Mouse (Mus musculus): ENCODE measurements around the gene Zswim3. TPM values are rescaled to one million over a fixed set of nuclear protein-coding genes. Genes with fewer than 3 reads are reported as not detected.
A peak's percentile ranks its signal among the peaks of the same experiment; 100 is the strongest.

Zswim3 gene
- polyA plus RNA-seq, 1 experiment from 2014 or later = 12.9 TPM

DNA sequence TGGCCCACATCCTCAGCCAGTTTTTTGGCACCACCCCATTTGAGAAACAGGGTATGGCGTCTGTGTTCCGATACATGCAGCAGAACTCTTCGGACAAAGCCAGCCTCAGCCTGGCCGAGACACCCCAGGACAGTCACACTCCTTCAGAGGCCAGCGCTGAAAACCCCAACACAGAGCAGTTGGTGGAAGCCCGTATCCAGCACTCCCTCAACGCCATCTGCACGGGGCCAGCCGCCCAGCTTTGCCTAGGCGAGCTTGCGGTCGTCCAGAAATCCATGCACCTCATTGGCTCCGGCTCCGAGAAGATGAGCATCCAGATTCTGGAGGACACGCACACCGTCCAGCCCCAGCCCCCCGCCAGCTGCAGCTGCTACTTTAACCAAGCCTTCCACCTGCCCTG is 20.6 kb downstream of the Zswim3 start:
- WGBS = 95% methylated on average over 17 of the region's 17 CpGs
- peaks cover 6% of the 10 kb centered on the region for H3K36me3 ChIP-seq (ENCODE audit: control insufficient read depth, insufficient read depth, low read length)
- ATAC-seq (ENCODE audit: insufficient read depth, low FRiP score, low TSS enrichment) = no peak

GRCm38 (mm10) chr2:164827146-164827850 is 22.4 kb downstream of the Zswim3 start:
- H3K9me3 ChIP-seq (ENCODE audit: control insufficient read depth, low read length) = no peaks in the 10 kb centered on the region
- H3K27me3 ChIP-seq (ENCODE audit: control insufficient read depth, insufficient read depth, low read length) = no peaks in the 10 kb centered on the region
- DNase-seq (ENCODE audit: low spot score) (no peak), ATAC-seq (ENCODE audit: insufficient read depth, low FRiP score, low TSS enrichment) (no peak)
- WGBS = 90% methylated on average over 16 of the region's 16 CpGs
- H3K27ac ChIP-seq (ENCODE audit: low read depth, low read length) = no peak overlapping the region
- no peak overlapping the region for H3K9ac ChIP-seq (ENCODE audit: low read length)
- H3K4me2 ChIP-seq (ENCODE audit: low read depth) = no peak overlapping the region
- peaks cover 2% of the 10 kb centered on the region; the same call in 1 of the 2 replicates for H3K4me1 ChIP-seq (ENCODE audit: control insufficient read depth, insufficient read depth, low read length)
- peaks cover 4% of the 10 kb centered on the region for H3K36me3 ChIP-seq (ENCODE audit: control insufficient read depth, insufficient read depth, low read length)
- H3K4me3 ChIP-seq (ENCODE audit: low read depth, low read length) = no peak overlapping the region

More for the DNA sequence above, 20.6 kb downstream of the Zswim3 start:
- no peak for DNase-seq (ENCODE audit: low spot score)
- Histone ChIP-seq H3K9me3 (ENCODE audit: control insufficient read depth, low read length) (no peaks in the 10 kb centered on the region), H3K4me2 (ENCODE audit: low read depth) (no peak overlapping the region), H3K4me1 (ENCODE audit: control insufficient read depth, insufficient read depth, low read length) (peaks cover 5% of the 10 kb centered on the region; the same call in 1 of the 2 replicates), H3K27ac (ENCODE audit: low read depth, low read length) (no peak overlapping the region), H3K4me3 (ENCODE audit: low read depth, low read length) (no peak overlapping the region), H3K27me3 (ENCODE audit: control insufficient read depth, insufficient read depth, low read length) (no peaks in the 10 kb centered on the region), H3K9ac (ENCODE audit: low read length) (no peak overlapping the region)

- no peak for ATAC-seq (ENCODE audit: insufficient read depth, low FRiP score, low TSS enrichment)
- Histone ChIP-seq H3K27me3 (ENCODE audit: control insufficient read depth, insufficient read depth, low read length) (no peaks in the 10 kb centered on the region), H3K4me2 (ENCODE audit: low read depth) (no peak within 1 kb of the TSS), H3K36me3 (ENCODE audit: control insufficient read depth, insufficient read depth, low read length) (peaks cover 4% of the 10 kb centered on the region), H3K27ac (ENCODE audit: low read depth, low read length) (no peak within 1 kb of the TSS), H3K9ac (ENCODE audit: low read length) (no peak within 1 kb of the TSS), H3K4me1 (ENCODE audit: control insufficient read depth, insufficient read depth, low read length) (peaks cover 7% of the 10 kb centered on the region; the same call in 1 of the 2 replicates), H3K4me3 (ENCODE audit: low read depth, low read length) (no peak within 1 kb of the TSS), H3K9me3 (ENCODE audit: control insufficient read depth, low read length) (no peaks in the 10 kb centered on the region)
- DNase-seq (ENCODE audit: low spot score) = no peak
- WGBS = 91% methylated on average over 6 of the region's 6 CpGs
Measured at GRCm38 (mm10) chr2:164828437-164828836, 23.5 kb downstream of the Zswim3 start, which contains the start of gene Spata25. Gene Spata25, minus strand, starts transcription at chr2:164828537.

GRCm38 (mm10) chr2:164829090-164829489 is 24.2 kb downstream of the Zswim3 start:
- H3K9me3 ChIP-seq (ENCODE audit: control insufficient read depth, low read length) = no peaks in the 10 kb centered on the region
- no peak overlapping the region for H3K27ac ChIP-seq (ENCODE audit: low read depth, low read length)
- no peaks in the 10 kb centered on the region for H3K27me3 ChIP-seq (ENCODE audit: control insufficient read depth, insufficient read depth, low read length)
- no peak overlapping the region for H3K4me3 ChIP-seq (ENCODE audit: low read depth, low read length)
- 92% methylated on average over 1 of the region's 1 CpGs for WGBS
- DNase-seq (ENCODE audit: low spot score) (no peak), ATAC-seq (ENCODE audit: insufficient read depth, low FRiP score, low TSS enrichment) (no peak)
- H3K36me3 ChIP-seq (ENCODE audit: control insufficient read depth, insufficient read depth, low read length) = peaks cover 4% of the 10 kb centered on the region
- H3K4me2 ChIP-seq (ENCODE audit: low read depth) = no peak overlapping the region
- peaks cover 8% of the 10 kb centered on the region for H3K4me1 ChIP-seq (ENCODE audit: control insufficient read depth, insufficient read depth, low read length)
- H3K9ac ChIP-seq (ENCODE audit: low read length) = no peak overlapping the region

DNA sequence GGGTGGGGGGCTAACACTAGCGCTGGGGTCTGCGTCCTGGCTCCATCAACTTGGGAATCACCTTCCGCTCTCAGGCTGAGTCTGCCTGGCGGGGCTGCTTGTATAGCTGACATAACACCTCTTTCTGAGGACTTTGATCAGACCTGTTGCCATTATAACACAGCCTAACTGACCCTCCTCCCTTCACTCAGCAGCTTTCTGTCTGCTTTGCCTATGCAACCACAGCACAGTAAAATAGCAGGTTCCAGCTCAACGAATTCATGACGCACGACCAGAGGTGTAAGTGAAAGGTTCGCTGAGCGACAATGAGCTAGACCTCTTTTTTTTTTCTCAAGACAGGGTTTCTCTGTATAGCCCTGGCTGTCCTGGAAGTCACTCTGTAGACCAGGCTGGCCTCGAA is 26.1 kb downstream of the Zswim3 start:
- no peaks in the 10 kb centered on the region for H3K27me3 ChIP-seq (ENCODE audit: control insufficient read depth, insufficient read depth, low read length)
- no peak overlapping the region for H3K4me3 ChIP-seq (ENCODE audit: low read depth, low read length)
- no peak overlapping the region for H3K4me2 ChIP-seq (ENCODE audit: low read depth)
- no peaks in the 10 kb centered on the region for H3K9me3 ChIP-seq (ENCODE audit: control insufficient read depth, low read length)
- no peaks in the 10 kb centered on the region for H3K36me3 ChIP-seq (ENCODE audit: control insufficient read depth, insufficient read depth, low read length)
- H3K27ac ChIP-seq (ENCODE audit: low read depth, low read length) = no peak overlapping the region
- peaks cover 16% of the 10 kb centered on the region for H3K4me1 ChIP-seq (ENCODE audit: control insufficient read depth, insufficient read depth, low read length)
- DNase-seq (ENCODE audit: low spot score) = no peak
- WGBS = 87% methylated on average over 10 of the region's 10 CpGs
- ATAC-seq (ENCODE audit: insufficient read depth, low FRiP score, low TSS enrichment) = no peak
- H3K9ac ChIP-seq (ENCODE audit: low read length) = no peak overlapping the region

DNA sequence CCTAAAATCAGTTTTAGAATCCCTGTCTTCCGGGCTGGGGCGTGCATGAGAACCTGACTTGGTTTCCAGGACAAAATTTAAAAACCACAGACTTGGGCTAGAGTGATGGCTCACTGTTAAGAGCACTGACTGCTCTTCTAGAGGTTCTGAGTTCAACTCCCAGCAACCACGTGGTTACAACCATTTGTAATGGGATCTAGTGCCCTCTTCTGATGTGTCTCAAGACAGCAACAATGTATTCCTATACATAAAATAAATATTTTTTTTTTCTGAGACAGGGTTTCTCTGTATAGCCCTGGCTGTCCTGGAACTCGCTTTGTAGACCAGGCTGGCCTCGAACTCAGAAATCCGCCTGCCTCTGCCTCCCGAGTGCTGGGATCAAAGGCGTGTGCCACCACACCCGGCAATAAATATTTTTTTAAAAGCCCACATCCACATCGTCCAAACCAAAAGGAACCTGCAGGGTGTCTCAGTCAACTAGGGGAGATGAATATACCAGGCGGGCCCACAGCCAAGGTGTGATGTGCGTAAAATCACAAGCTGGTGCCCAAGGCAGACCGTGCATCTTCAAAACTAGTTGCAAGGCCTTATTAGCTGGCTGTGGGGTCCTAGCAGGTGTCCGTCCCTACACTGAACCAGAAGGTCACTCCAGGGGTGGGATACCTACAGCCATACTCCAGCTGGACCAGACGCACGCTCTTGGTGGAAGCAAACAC is 27.3 kb downstream of the Zswim3 start:
- H3K4me3 ChIP-seq (ENCODE audit: low read depth, low read length) = peak overlapping the region; percentile 49
- no peaks in the 10 kb centered on the region for H3K36me3 ChIP-seq (ENCODE audit: control insufficient read depth, insufficient read depth, low read length)
- peaks cover 16% of the 10 kb centered on the region for H3K4me1 ChIP-seq (ENCODE audit: control insufficient read depth, insufficient read depth, low read length)
- ATAC-seq (ENCODE audit: insufficient read depth, low FRiP score, low TSS enrichment) = no peak; the same call in 1 of the 2 replicates
- WGBS = 65% methylated on average over 16 of the region's 16 CpGs
- peak overlapping the region; percentile 97 for H3K4me2 ChIP-seq (ENCODE audit: low read depth)
- H3K9ac ChIP-seq (ENCODE audit: low read length) = peak overlapping the region; percentile 66; the same call in 1 of the 2 replicates
- peak overlapping the region; percentile 54; the same call in 1 of the 2 replicates for H3K27ac ChIP-seq (ENCODE audit: low read depth, low read length)
- H3K9me3 ChIP-seq (ENCODE audit: control insufficient read depth, low read length) = no peaks in the 10 kb centered on the region
- no peaks in the 10 kb centered on the region for H3K27me3 ChIP-seq (ENCODE audit: control insufficient read depth, insufficient read depth, low read length)
- no peak for DNase-seq (ENCODE audit: low spot score)

GRCm38 (mm10) chr2:164832748-164833301 is 27.9 kb downstream of the Zswim3 start, which contains the start of gene Ctsa:
Gene Ctsa, plus strand, starts transcription at chr2:164832873.
- DNase-seq (ENCODE audit: low spot score) = peak; percentile 81
- peaks cover 16% of the 10 kb centered on the region for H3K4me1 ChIP-seq (ENCODE audit: control insufficient read depth, insufficient read depth, low read length)
- peak within 1 kb of the TSS; percentile 54; the same call in 1 of the 2 replicates for H3K27ac ChIP-seq (ENCODE audit: low read depth, low read length)
- ATAC-seq (ENCODE audit: insufficient read depth, low FRiP score, low TSS enrichment) = peak; percentile 60
- peak within 1 kb of the TSS; percentile 97 for H3K4me2 ChIP-seq (ENCODE audit: low read depth)
- H3K9me3 ChIP-seq (ENCODE audit: control insufficient read depth, low read length) = no peaks in the 10 kb centered on the region
- peak within 1 kb of the TSS; percentile 66 for H3K9ac ChIP-seq (ENCODE audit: low read length)
- no peaks in the 10 kb centered on the region for H3K27me3 ChIP-seq (ENCODE audit: control insufficient read depth, insufficient read depth, low read length)
- H3K36me3 ChIP-seq (ENCODE audit: control insufficient read depth, insufficient read depth, low read length) = no peaks in the 10 kb centered on the region
- WGBS = 1% methylated on average over 35 of the region's 35 CpGs
- peak within 1 kb of the TSS; percentile 49 for H3K4me3 ChIP-seq (ENCODE audit: low read depth, low read length)

- H3K36me3 ChIP-seq (ENCODE audit: control insufficient read depth, insufficient read depth, low read length) = no peaks in the 10 kb centered on the region
- peak; percentile 58 for ATAC-seq (ENCODE audit: insufficient read depth, low FRiP score, low TSS enrichment)
- H3K4me1 ChIP-seq (ENCODE audit: control insufficient read depth, insufficient read depth, low read length) = peaks cover 16% of the 10 kb centered on the region
- H3K27me3 ChIP-seq (ENCODE audit: control insufficient read depth, insufficient read depth, low read length) = no peaks in the 10 kb centered on the region
- under 1% methylated on average over 27 of the region's 31 CpGs for WGBS
- peak within 1 kb of the TSS; percentile 54; the same call in 1 of the 2 replicates for H3K27ac ChIP-seq (ENCODE audit: low read depth, low read length)
- H3K9ac ChIP-seq (ENCODE audit: low read length) = peak within 1 kb of the TSS; percentile 66
- peak; percentile 91 for DNase-seq (ENCODE audit: low spot score)
- H3K4me3 ChIP-seq (ENCODE audit: low read depth, low read length) = peak within 1 kb of the TSS; percentile 49
- no peaks in the 10 kb centered on the region for H3K9me3 ChIP-seq (ENCODE audit: control insufficient read depth, low read length)
- peak within 1 kb of the TSS; percentile 97 for H3K4me2 ChIP-seq (ENCODE audit: low read depth)
Measured at GRCm38 (mm10) chr2:164833314-164833959, 28.5 kb downstream of the Zswim3 start, which contains the start of gene Neurl2. Gene Neurl2, minus strand, starts transcription at chr2:164833456.
